Mouse (Mus musculus): ENCODE results near the gene Prkn. TPM values are rescaled to one million over a fixed set of nuclear protein-coding genes. Genes with fewer than 3 reads are reported as not detected.

Prkn gene
- polyA plus RNA-seq, 1 experiment: not detected

DNA sequence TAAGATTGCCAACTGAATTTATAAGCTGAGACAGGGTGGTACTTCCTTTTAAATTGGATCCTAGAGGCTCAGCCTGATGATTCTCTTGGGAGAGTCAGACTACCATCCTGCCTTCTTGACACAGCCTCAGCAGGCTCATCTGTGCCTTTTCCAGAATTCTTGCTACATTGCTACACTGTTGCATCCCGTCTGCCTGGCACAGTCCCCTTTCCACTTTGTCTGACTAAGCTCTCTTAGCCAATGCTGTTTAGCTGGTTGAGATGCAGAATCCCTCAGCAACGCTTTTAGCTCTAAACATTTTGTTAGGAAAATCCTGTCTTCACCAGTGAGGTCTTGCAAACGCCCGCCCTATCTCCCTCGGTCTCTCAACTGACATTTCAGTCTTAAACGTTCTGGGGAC is 1115.1 kb downstream of the Prkn start:
- Histone ChIP-seq H3ac (ENCODE audit: control insufficient read depth, insufficient read length, low read depth) (no peak overlapping the region), H3K36me3 (ENCODE audit: control insufficient read depth, insufficient read depth) (no peaks in the 10 kb centered on the region)
- no peak for TF ChIP-seq MYOG (IDR thresholded peaks at IDR 0.05; ENCODE audit: control insufficient read depth, extremely low read depth, insufficient read length)
- TF ChIP-seq MAX (IDR thresholded peaks at IDR 0.05): no peak
- TF ChIP-seq CTCF (IDR thresholded peaks at IDR 0.05; ENCODE audit: control insufficient read depth, insufficient read depth, insufficient read length): no peak
- no peak for TF ChIP-seq MYOD1 (IDR thresholded peaks at IDR 0.05; ENCODE audit: control insufficient read depth, insufficient read length, low read depth)
- TF ChIP-seq USF1 (IDR thresholded peaks at IDR 0.05; ENCODE audit: low read depth): no peak
- TF ChIP-seq FOSL1 (IDR thresholded peaks at IDR 0.05; ENCODE audit: insufficient read depth, low read length, poor library complexity, severe bottlenecking): no peak
- TF ChIP-seq CEBPB (IDR thresholded peaks at IDR 0.05; ENCODE audit: low read depth): no peak

DNA sequence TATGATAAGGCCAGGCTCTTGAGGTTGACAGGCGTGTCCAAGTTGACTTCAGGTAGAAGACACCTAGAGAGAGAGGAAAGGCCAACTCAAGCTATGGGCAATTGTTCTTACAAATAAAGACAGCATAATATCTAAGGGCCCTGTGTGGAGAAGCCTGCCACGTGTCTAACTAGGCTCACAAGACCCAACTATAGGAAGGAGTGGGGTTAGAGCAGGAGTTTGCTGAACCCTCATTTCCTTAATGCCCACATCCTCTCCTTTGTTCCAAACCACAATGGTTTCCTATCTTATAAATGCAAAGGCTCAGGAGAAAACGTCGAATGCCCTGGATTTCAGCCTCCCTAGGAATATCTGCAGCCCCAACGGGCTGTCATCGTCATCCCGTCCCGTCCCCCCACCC is 1120.3 kb downstream of the Prkn start:
- no peak overlapping the region for H3ac ChIP-seq (ENCODE audit: control insufficient read depth, insufficient read length, low read depth)
- H3K36me3 ChIP-seq (ENCODE audit: control insufficient read depth, insufficient read depth): no peaks in the 10 kb centered on the region
- H3K79me3 ChIP-seq (ENCODE audit: low read depth): no peaks in the 10 kb centered on the region
- TF ChIP-seq CEBPB (IDR thresholded peaks at IDR 0.05; ENCODE audit: low read depth): no peak
- no peak for TF ChIP-seq MAX (IDR thresholded peaks at IDR 0.05)
- TF ChIP-seq USF1 (IDR thresholded peaks at IDR 0.05; ENCODE audit: low read depth): no peak
- no peak for TF ChIP-seq CTCF (IDR thresholded peaks at IDR 0.05; ENCODE audit: control insufficient read depth, insufficient read depth, insufficient read length)
- no peak for TF ChIP-seq MYOD1 (IDR thresholded peaks at IDR 0.05; ENCODE audit: control insufficient read depth, insufficient read length, low read depth)
- TF ChIP-seq MYOG (IDR thresholded peaks at IDR 0.05; ENCODE audit: control insufficient read depth, extremely low read depth, insufficient read length): no peak
- no peak for TF ChIP-seq FOSL1 (IDR thresholded peaks at IDR 0.05; ENCODE audit: insufficient read depth, low read length, poor library complexity, severe bottlenecking)
- H3K27me3 ChIP-seq (ENCODE audit: control insufficient read depth, insufficient read depth, insufficient read length): peaks cover 10% of the 10 kb centered on the region
- H3K79me2 ChIP-seq (ENCODE audit: control insufficient read depth, insufficient read depth): no peaks in the 10 kb centered on the region
- H3K4me3 ChIP-seq (ENCODE audit: insufficient read depth, poor library complexity, severe bottlenecking): no peak overlapping the region

More for the DNA sequence above, 1115.1 kb downstream of the Prkn start:
- no peaks in the 10 kb centered on the region for H3K27me3 ChIP-seq (ENCODE audit: control insufficient read depth, insufficient read depth, insufficient read length)
- H3K79me2 ChIP-seq (ENCODE audit: control insufficient read depth, insufficient read depth): no peaks in the 10 kb centered on the region
- no peak overlapping the region for H3K4me3 ChIP-seq (ENCODE audit: insufficient read depth, poor library complexity, severe bottlenecking)
- H3K79me3 ChIP-seq (ENCODE audit: low read depth): no peaks in the 10 kb centered on the region

DNA sequence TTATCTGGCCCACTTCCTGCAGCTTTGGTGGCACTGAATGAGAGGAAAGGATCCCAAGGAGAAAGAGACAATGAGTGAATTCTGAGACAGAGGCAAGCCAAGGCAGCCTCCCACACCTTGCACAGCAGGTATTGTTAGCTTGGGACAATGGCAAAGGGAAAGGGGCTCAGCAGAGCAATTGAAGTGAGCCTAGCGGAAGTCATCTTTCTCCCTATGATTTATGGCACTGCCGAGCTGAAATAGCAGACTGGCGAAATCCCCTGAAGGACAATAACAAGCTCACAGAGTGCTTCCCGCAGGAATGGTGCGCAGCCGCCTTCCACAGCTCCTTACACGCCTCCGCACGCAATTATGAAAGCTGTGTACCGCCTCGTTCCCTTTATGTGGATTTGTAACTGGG is 1122.6 kb downstream of the Prkn start:
- Histone ChIP-seq H3K4me3 (ENCODE audit: insufficient read depth, poor library complexity, severe bottlenecking) (no peak overlapping the region), H3K79me3 (ENCODE audit: low read depth) (no peaks in the 10 kb centered on the region), H3K36me3 (ENCODE audit: control insufficient read depth, insufficient read depth) (no peaks in the 10 kb centered on the region), H3ac (ENCODE audit: control insufficient read depth, insufficient read length, low read depth) (no peak overlapping the region), H3K27me3 (ENCODE audit: control insufficient read depth, insufficient read depth, insufficient read length) (peaks cover 15% of the 10 kb centered on the region), H3K79me2 (ENCODE audit: control insufficient read depth, insufficient read depth) (no peaks in the 10 kb centered on the region)
- TF ChIP-seq FOSL1 (IDR thresholded peaks at IDR 0.05; ENCODE audit: insufficient read depth, low read length, poor library complexity, severe bottlenecking) (no peak), MYOD1 (IDR thresholded peaks at IDR 0.05; ENCODE audit: control insufficient read depth, insufficient read length, low read depth) (no peak), CTCF (IDR thresholded peaks at IDR 0.05; ENCODE audit: control insufficient read depth, insufficient read depth, insufficient read length) (no peak), MYOG (IDR thresholded peaks at IDR 0.05; ENCODE audit: control insufficient read depth, extremely low read depth, insufficient read length) (no peak), MAX (IDR thresholded peaks at IDR 0.05) (no peak), CEBPB (IDR thresholded peaks at IDR 0.05; ENCODE audit: low read depth) (no peak)

DNA sequence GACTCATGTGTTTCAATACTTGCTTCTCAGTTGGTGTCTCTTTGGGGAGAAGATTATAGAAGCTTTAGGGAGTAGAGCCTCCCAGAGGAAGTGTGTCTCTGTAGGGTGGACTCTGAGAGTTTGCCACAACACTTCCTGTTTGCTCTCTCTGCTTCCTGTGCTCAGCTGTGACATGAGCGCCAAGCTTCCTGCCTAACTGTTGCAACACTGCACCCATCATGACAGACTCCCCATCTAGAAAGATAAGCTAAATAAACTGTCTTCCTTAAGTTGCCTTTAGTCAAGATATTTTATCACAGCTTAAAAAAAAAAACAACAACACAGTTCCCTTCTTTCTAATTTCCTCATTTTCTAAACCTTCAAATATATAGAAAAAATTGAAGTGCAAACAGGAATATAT is 1130.0 kb downstream of the Prkn start:
- H3K27me3 ChIP-seq (ENCODE audit: control insufficient read depth, insufficient read depth, insufficient read length): peaks cover 15% of the 10 kb centered on the region
- no peaks in the 10 kb centered on the region for H3K79me3 ChIP-seq (ENCODE audit: low read depth)
- no peak overlapping the region for H3K4me3 ChIP-seq (ENCODE audit: insufficient read depth, poor library complexity, severe bottlenecking)
- no peaks in the 10 kb centered on the region for H3K36me3 ChIP-seq (ENCODE audit: control insufficient read depth, insufficient read depth)
- TF ChIP-seq MYOG (IDR thresholded peaks at IDR 0.05; ENCODE audit: control insufficient read depth, extremely low read depth, insufficient read length) (no peak), CEBPB (IDR thresholded peaks at IDR 0.05; ENCODE audit: low read depth) (no peak), MYOD1 (IDR thresholded peaks at IDR 0.05; ENCODE audit: control insufficient read depth, insufficient read length, low read depth) (no peak), MAX (IDR thresholded peaks at IDR 0.05) (no peak), USF1 (IDR thresholded peaks at IDR 0.05; ENCODE audit: low read depth) (no peak), FOSL1 (IDR thresholded peaks at IDR 0.05; ENCODE audit: insufficient read depth, low read length, poor library complexity, severe bottlenecking) (no peak), CTCF (IDR thresholded peaks at IDR 0.05; ENCODE audit: control insufficient read depth, insufficient read depth, insufficient read length) (no peak)
- no peaks in the 10 kb centered on the region for H3K79me2 ChIP-seq (ENCODE audit: control insufficient read depth, insufficient read depth)
- H3ac ChIP-seq (ENCODE audit: control insufficient read depth, insufficient read length, low read depth): no peak overlapping the region

DNA sequence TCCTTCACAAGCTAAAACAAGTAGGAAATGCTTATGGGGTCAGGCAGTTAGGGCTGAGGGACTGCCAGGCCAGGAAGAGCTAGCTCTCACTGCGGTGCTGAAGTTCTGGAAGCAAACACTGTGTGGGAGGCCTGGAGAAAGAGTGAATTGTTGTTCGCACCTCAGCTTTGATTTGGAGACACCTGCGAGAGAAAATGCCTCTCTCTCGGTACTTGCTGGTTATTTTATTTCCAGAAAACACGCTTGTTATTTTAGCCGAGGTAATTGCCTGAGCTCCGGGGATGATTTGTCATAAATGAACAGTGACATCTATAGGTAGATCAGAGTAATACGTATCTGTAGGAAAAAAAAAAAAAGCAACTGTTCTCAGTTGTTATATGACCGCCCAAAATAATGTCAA is 1132.4 kb downstream of the Prkn start:
- TF ChIP-seq MYOG (IDR thresholded peaks at IDR 0.05; ENCODE audit: control insufficient read depth, extremely low read depth, insufficient read length) (no peak), FOSL1 (IDR thresholded peaks at IDR 0.05; ENCODE audit: insufficient read depth, low read length, poor library complexity, severe bottlenecking) (no peak), USF1 (IDR thresholded peaks at IDR 0.05; ENCODE audit: low read depth) (no peak), MAX (IDR thresholded peaks at IDR 0.05) (no peak), CEBPB (IDR thresholded peaks at IDR 0.05; ENCODE audit: low read depth) (no peak), MYOD1 (IDR thresholded peaks at IDR 0.05; ENCODE audit: control insufficient read depth, insufficient read length, low read depth) (no peak), CTCF (IDR thresholded peaks at IDR 0.05; ENCODE audit: control insufficient read depth, insufficient read depth, insufficient read length) (no peak)
- H3K36me3 ChIP-seq (ENCODE audit: control insufficient read depth, insufficient read depth): no peaks in the 10 kb centered on the region
- no peaks in the 10 kb centered on the region for H3K79me2 ChIP-seq (ENCODE audit: control insufficient read depth, insufficient read depth)
- no peaks in the 10 kb centered on the region for H3K79me3 ChIP-seq (ENCODE audit: low read depth)
- H3K27me3 ChIP-seq (ENCODE audit: control insufficient read depth, insufficient read depth, insufficient read length): peaks cover 25% of the 10 kb centered on the region
- H3ac ChIP-seq (ENCODE audit: control insufficient read depth, insufficient read length, low read depth): no peak overlapping the region
- H3K4me3 ChIP-seq (ENCODE audit: insufficient read depth, poor library complexity, severe bottlenecking): no peak overlapping the region
